Mouse (Mus musculus) kidney, adult 2 months (tissue): Measurements from ENCODE around the gene Tnrc6b.

Source experiments
- CTCF ChIP-seq: fragments of 200-500 bp; conservative IDR thresholded peaks from 2 replicates; pipeline ENCODE4 v1.5.1; 2011; ENCODE audit warnings: low read depth, mild to moderate bottlenecking, control low read depth, low read length, moderate library complexity, mixed read lengths; ENCODE audit not compliant: insufficient read depth, insufficient read length
- POLR2A ChIP-seq: fragments of 200-500 bp; IDR thresholded peaks from one replicate; pipeline ENCODE4 v1.6.1; 2011; ENCODE audit warnings: low read depth, low read length, control low read depth

- TF ChIP-seq CTCF (no peak), POLR2A (no peak)
These were observed 17.6 kb upstream of the Tnrc6b start for GRCm38 (mm10) chr15:80693492-80693891.
